Mouse (Mus musculus) ES-E14 (cell line): Measurements from ENCODE around the gene Fbxw8. TPM values are rescaled to one million over a fixed set of nuclear protein-coding genes. Genes with fewer than 3 reads are reported as not detected.

ENCODE experiments used
- DNase-seq: peaks from one replicate; pipeline ENCODE4 v3.0.0-alpha.2; 2013; ENCODE audit warnings: low read depth, low spot score
- H3K27ac ChIP-seq: 2 replicates; pipeline ENCODE4 v1.5.1; 2012; ENCODE audit warnings: low read depth, mild to moderate bottlenecking, low read length, moderate library complexity, mixed read lengths; ENCODE audit not compliant: poor library complexity, insufficient read depth, severe bottlenecking
- H3K36me3 ChIP-seq: 2 replicates; pipeline ENCODE4 v1.6.1; 2012; ENCODE audit warnings: mild to moderate bottlenecking, low read length, moderate library complexity, mixed read lengths; ENCODE audit not compliant: control insufficient read depth, poor library complexity, insufficient read depth, severe bottlenecking
- H3K4me1 ChIP-seq, 2 experiments: fragments of 150-350 bp in 1 of 2; sonication (generic) in 1 of 2; 2 replicates each; pipeline ENCODE4 v1.6.1; 2012; ENCODE audit warnings: low read length in 2 of 2, mild to moderate bottlenecking in 1 of 2, mixed read lengths in 1 of 2; ENCODE audit not compliant: control insufficient read depth in 2 of 2, insufficient read depth in 2 of 2, poor library complexity in 1 of 2
- H3K4me3 ChIP-seq, 2 experiments: fragments of 150-350 bp in 1 of 2; sonication (generic) in 1 of 2; 2 replicates each; pipeline ENCODE4 v1.5.1; 2012; ENCODE audit warnings: low read length in 2 of 2, low read depth in 1 of 2, mild to moderate bottlenecking in 1 of 2, mixed read lengths in 1 of 2; ENCODE audit not compliant: insufficient read depth in 1 of 2, poor library complexity in 1 of 2, severe bottlenecking in 1 of 2
- H3K9ac ChIP-seq: 2 replicates; pipeline ENCODE4 v1.6.1; 2012; ENCODE audit warnings: low read depth, mild to moderate bottlenecking, low read length, mixed read lengths; ENCODE audit not compliant: poor library complexity, insufficient read depth, severe bottlenecking
- H3K9me3 ChIP-seq: fragments of 150-350 bp; sonication (generic); 2 replicates; pipeline ENCODE4 v1.6.1; 2012; ENCODE audit warnings: low read depth, mild to moderate bottlenecking, low read length; ENCODE audit not compliant: control insufficient read depth, insufficient read depth
- CHD2 ChIP-seq: IDR thresholded peaks from 2 replicates; pipeline ENCODE4 v1.6.1; 2014; ENCODE audit warnings: mild to moderate bottlenecking, low read depth, low read length, inconsistent platforms
- HCFC1 ChIP-seq: IDR thresholded peaks from 2 replicates; pipeline ENCODE4 v1.6.1; 2012; ENCODE audit warnings: low read length, inconsistent platforms, borderline replicate concordance; ENCODE audit not compliant: insufficient read depth
- MAFK ChIP-seq: IDR thresholded peaks from 2 replicates; pipeline ENCODE4 v1.6.1; 2014; ENCODE audit warnings: mild to moderate bottlenecking, low read depth, low read length, inconsistent platforms; ENCODE audit not compliant: insufficient read depth
- ZC3H11A ChIP-seq: IDR thresholded peaks from 2 replicates; pipeline ENCODE4 v1.6.1; 2012; ENCODE audit warnings: low read depth, mild to moderate bottlenecking, inconsistent platforms, low read length, borderline replicate concordance
- ZNF384 ChIP-seq: IDR thresholded peaks from 2 replicates; pipeline ENCODE4 v1.6.1; 2012; ENCODE audit warnings: low read depth, low read length, inconsistent platforms
- in situ Hi-C, 2 experiments: fragments of 600-800 bp; cut with MboI; formaldehyde crosslinking; loops; one replicate each; pipeline ENCODE4 v1.15.1; 2025; ENCODE audit warnings: low sequenced_read_pairs in 2 of 2, inconsistent platforms in 1 of 2; ENCODE audit not compliant: unreplicated experiment in 2 of 2
- total RNA-seq: library from RNA; depleted of rRNA; stranded (reverse); fragments of 300-350 nt; gene quantifications from 2 replicates; pipeline ENCODE4 v1.2.3, GENCODE M21; 2012

Gene Fbxw8
- total RNA-seq, 1 experiment, result 46.2 TPM

DNA sequence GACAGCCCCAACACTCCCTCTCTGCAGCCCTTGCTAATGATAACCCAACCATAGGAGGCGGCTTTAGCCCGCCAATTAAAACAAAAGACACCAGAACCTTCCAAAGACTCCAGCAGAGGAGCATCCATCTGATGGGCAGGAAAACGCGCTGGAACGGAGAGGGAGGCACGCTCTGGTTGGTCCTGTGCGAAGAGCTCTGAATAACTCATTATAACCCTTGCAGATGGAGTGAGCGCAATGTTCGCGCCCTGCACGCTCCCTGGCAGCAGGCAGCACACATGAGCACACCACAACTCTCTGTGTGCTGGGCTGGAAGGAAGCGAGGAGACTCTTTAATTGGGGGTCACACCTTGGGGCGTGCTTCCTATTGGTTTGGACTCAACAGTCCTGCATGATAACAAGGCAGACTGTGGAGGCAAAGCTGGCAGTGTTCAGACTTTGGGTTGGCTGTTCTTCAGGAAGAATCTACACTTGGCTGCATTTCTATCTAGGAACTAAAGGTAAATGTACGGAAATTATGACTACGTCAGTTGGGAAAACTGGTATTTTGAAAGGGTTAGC is 82.0 kb downstream of the Fbxw8 start:
- Histone ChIP-seq H3K4me3 (no peak overlapping the region), H3K27ac (no peak overlapping the region), H3K9me3 (no peaks in the 10 kb centered on the region), H3K9ac (no peak overlapping the region), H3K36me3 (peaks cover 40% of the 10 kb centered on the region; the same call in 1 of the 2 replicates), H3K4me1 (no peaks in the 10 kb centered on the region)
- no peak for TF ChIP-seq HCFC1
- no peak for TF ChIP-seq ZNF384
- DNase-seq, result no peak
- in situ Hi-C loops, result no loop called here

DNA sequence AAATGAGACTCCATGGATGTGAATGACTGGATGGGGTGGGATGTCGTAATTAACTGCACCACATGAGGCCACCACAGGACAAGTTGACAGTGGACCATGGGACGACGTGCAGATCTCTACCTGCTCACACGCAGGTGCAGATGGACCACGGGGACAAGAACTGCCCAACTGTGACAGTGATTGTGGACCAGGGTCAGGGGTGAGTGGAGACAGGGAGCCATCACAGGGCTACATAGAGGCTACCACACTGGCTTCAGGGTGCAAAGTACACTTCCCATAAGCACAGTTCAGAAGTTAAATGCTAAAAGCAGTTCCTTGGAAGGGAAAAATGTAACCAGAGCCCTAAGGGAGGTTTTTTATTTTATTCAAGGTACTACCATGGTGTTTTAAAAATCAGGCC is 83.5 kb downstream of the Fbxw8 start:
- Histone ChIP-seq H3K36me3 (peaks cover 40% of the 10 kb centered on the region; the same call in 1 of the 2 replicates), H3K9ac (no peak overlapping the region), H3K4me3 (no peak overlapping the region), H3K4me1 (no peaks in the 10 kb centered on the region), H3K27ac (no peak overlapping the region), H3K9me3 (no peaks in the 10 kb centered on the region)
- TF ChIP-seq CHD2 (no peak), MAFK (no peak), ZC3H11A (no peak), ZNF384 (no peak), HCFC1 (no peak)
- in situ Hi-C loops, result no loop called here
- no peak for DNase-seq

DNA sequence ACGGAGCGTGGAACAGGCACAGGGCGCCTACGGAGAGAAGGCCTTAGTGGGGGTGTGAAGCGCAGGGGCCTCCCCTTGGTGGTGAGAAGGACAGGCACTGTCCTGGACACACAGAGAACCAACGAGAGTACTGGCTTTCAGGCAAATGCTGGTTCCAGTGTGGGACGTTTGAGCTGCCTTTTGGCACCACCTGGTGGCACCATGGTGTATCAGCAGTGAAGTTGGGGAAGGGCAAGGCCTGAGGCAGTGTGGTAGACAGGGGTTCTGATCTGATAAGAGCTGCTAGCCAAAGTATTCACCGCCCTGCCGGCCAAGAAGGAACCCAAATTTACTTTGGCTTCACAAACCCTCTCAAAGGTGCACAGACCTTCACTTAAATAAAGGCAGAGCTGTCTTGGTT is 85.9 kb downstream of the Fbxw8 start:
- H3K9ac ChIP-seq, result no peak overlapping the region
- peaks cover 26% of the 10 kb centered on the region; the same call in 1 of the 2 replicates for H3K36me3 ChIP-seq
- no peak overlapping the region for H3K27ac ChIP-seq
- TF ChIP-seq ZC3H11A (peak; percentile 40; the same call in 1 of the 2 replicates), CHD2 (no peak)
- H3K4me1 ChIP-seq, result no peaks in the 10 kb centered on the region
- DNase-seq, result peak; percentile 47
- H3K9me3 ChIP-seq, result no peaks in the 10 kb centered on the region
- no peak overlapping the region for H3K4me3 ChIP-seq
- in situ Hi-C loops, result no loop called here

DNA sequence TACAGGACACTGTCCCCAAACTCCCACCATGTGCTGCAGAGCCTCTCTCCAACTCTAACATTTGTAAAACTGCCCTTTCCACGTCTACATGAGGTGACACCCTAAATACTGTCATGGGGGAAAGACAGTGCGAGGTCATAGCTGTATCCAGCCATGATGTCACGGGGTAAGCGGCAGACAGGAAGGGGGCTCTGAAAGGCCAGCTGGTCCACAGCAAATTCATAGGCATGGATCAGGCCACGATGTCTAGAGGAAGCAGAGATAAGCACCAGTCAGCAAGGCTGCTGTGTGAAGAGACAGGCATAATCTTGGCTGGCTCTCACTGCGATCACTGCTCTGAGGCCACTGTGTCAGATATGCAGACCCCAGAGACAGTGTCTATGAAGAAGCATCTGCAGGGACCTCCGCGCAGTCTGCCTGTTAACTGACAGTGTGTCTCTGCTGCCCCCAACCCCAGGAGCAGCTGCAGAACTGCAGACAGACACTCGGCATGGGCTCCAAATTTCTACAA is 87.2 kb downstream of the Fbxw8 start:
- TF ChIP-seq CHD2 (no peak), ZC3H11A (no peak), MAFK (no peak), HCFC1 (no peak), ZNF384 (no peak)
- in situ Hi-C loops, result no loop called here

DNA sequence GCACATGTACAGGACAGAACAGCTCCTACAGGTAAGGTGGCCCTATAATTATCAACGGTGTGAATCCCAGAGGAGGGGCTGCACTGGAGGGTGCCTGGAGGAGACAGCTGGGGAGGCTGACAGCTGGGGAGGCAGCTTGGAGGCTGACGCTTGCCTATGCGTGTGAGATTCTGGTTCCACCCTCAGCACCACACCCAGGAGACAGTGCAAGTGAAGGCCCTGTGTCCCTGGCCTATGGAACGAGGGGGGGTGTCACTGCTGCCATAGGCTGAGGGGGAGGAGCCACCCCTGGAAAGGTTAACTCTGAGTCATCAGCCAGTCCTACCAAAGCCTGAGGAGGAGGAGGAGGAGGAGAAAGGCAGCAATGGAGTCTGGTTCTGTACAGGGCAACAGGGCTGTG is 87.7 kb downstream of the Fbxw8 start:
- H3K9ac ChIP-seq, result no peak overlapping the region
- in situ Hi-C loops, result no loop called here
- H3K9me3 ChIP-seq, result no peaks in the 10 kb centered on the region
- no peaks in the 10 kb centered on the region for H3K4me1 ChIP-seq
- H3K4me3 ChIP-seq, result no peak overlapping the region
- no peak for DNase-seq
- H3K36me3 ChIP-seq, result peaks cover 18% of the 10 kb centered on the region; the same call in 1 of the 2 replicates
- no peak overlapping the region for H3K27ac ChIP-seq
- no peak for TF ChIP-seq MAFK
- TF ChIP-seq ZNF384, result no peak
- TF ChIP-seq HCFC1, result no peak
- TF ChIP-seq ZC3H11A, result no peak
- TF ChIP-seq CHD2, result no peak

More for the DNA sequence above, 87.2 kb downstream of the Fbxw8 start:
- Histone ChIP-seq H3K9ac (no peak overlapping the region), H3K27ac (no peak overlapping the region), H3K4me3 (no peak overlapping the region), H3K9me3 (no peaks in the 10 kb centered on the region), H3K4me1 (no peaks in the 10 kb centered on the region), H3K36me3 (peaks cover 21% of the 10 kb centered on the region; the same call in 1 of the 2 replicates)
- DNase-seq, result no peak
